Mouse (Mus musculus): ENCODE measurements around the gene Rec114. TPM values are rescaled to one million over a fixed set of nuclear protein-coding genes. Genes with fewer than 3 reads are reported as not detected.

The Rec114 gene
- total and polyA plus RNA-seq, 3 experiments, result 2.1 TPM; not detected in 2

GRCm38 (mm10) chr9:58707796-58708195 is 36.0 kb downstream of the Rec114 start:
- no peak for DNase-seq (ENCODE audit: low spot score)
- H3K4me3 ChIP-seq (ENCODE audit: low read depth, low read length), result no peak overlapping the region
- H3K4me1 ChIP-seq (ENCODE audit: insufficient read depth, low read depth, low read length), result 0 out of 2 replicates have a peak, but pooled peaks cover 3% of the 10 kb centered on the region
- H3K27me3 ChIP-seq (ENCODE audit: insufficient read depth, low read length), result peaks cover 25% of the 10 kb centered on the region
- TF ChIP-seq CTCF (IDR thresholded peaks at IDR 0.05; ENCODE audit: low read depth, low read length) (no peak), GATA1 (IDR thresholded peaks at IDR 0.05; ENCODE audit: borderline replicate concordance, low read length) (no peak), POLR2AphosphoS5 (IDR thresholded peaks at IDR 0.05; ENCODE audit: insufficient replicate concordance, low read depth, low read length) (no peak), TAL1 (conservative IDR thresholded peaks at IDR 0.05; ENCODE audit: low read depth, low read length) (no peak)
- no peaks in the 10 kb centered on the region for H3K9me3 ChIP-seq (replicated peaks)
- H3K36me3 ChIP-seq (replicated peaks), result no peaks in the 10 kb centered on the region
- ATAC-seq (ENCODE audit: extremely low read depth, insufficient number of reproducible peaks, low FRiP score, poor library complexity, severe bottlenecking), result no peak

- H3K9me3 ChIP-seq (replicated peaks), result no peaks in the 10 kb centered on the region
- 0 out of 2 replicates have a peak, but pooled peaks cover 3% of the 10 kb centered on the region for H3K4me1 ChIP-seq (ENCODE audit: insufficient read depth, low read depth, low read length)
- no peak overlapping the region for H3K4me3 ChIP-seq (ENCODE audit: low read depth, low read length)
- peaks cover 28% of the 10 kb centered on the region for H3K27me3 ChIP-seq (ENCODE audit: insufficient read depth, low read length)
- no peak for TF ChIP-seq TAL1 (conservative IDR thresholded peaks at IDR 0.05; ENCODE audit: low read depth, low read length)
- no peak for TF ChIP-seq GATA1 (IDR thresholded peaks at IDR 0.05; ENCODE audit: borderline replicate concordance, low read length)
- TF ChIP-seq POLR2AphosphoS5 (IDR thresholded peaks at IDR 0.05; ENCODE audit: insufficient replicate concordance, low read depth, low read length), result no peak
- no peak for TF ChIP-seq CTCF (IDR thresholded peaks at IDR 0.05; ENCODE audit: low read depth, low read length)
- no peak for TF ChIP-seq GATA2 (IDR thresholded peaks at IDR 0.05; ENCODE audit: borderline replicate concordance, low read depth, low read length)
- DNase-seq (ENCODE audit: low spot score), result no peak
- no peaks in the 10 kb centered on the region for H3K36me3 ChIP-seq (replicated peaks)
- no peak for ATAC-seq (ENCODE audit: extremely low read depth, insufficient number of reproducible peaks, low FRiP score, poor library complexity, severe bottlenecking)
Measured at GRCm38 (mm10) chr9:58706024-58706423, 37.7 kb downstream of the Rec114 start.

GRCm38 (mm10) chr9:58703766-58704165 is 40.0 kb downstream of the Rec114 start:
- ATAC-seq (ENCODE audit: extremely low read depth, insufficient number of reproducible peaks, low FRiP score, poor library complexity, severe bottlenecking) (no peak), DNase-seq (ENCODE audit: low spot score) (no peak)
- Histone ChIP-seq H3K4me1 (ENCODE audit: insufficient read depth, low read depth, low read length) (0 out of 2 replicates have a peak, but pooled peaks cover under 1% of the 10 kb centered on the region), H3K36me3 (replicated peaks) (no peaks in the 10 kb centered on the region), H3K9me3 (replicated peaks) (no peaks in the 10 kb centered on the region), H3K27me3 (ENCODE audit: insufficient read depth, low read length) (peaks cover 37% of the 10 kb centered on the region), H3K4me3 (ENCODE audit: low read depth, low read length) (no peak overlapping the region)
- TF ChIP-seq POLR2AphosphoS5 (IDR thresholded peaks at IDR 0.05; ENCODE audit: insufficient replicate concordance, low read depth, low read length), result no peak
- no peak for TF ChIP-seq CTCF (IDR thresholded peaks at IDR 0.05; ENCODE audit: low read depth, low read length)
- TF ChIP-seq GATA1 (IDR thresholded peaks at IDR 0.05; ENCODE audit: borderline replicate concordance, low read length), result no peak
- TF ChIP-seq GATA2 (IDR thresholded peaks at IDR 0.05; ENCODE audit: borderline replicate concordance, low read depth, low read length), result no peak

- no peak for DNase-seq (ENCODE audit: low spot score)
- TF ChIP-seq TAL1 (conservative IDR thresholded peaks at IDR 0.05; ENCODE audit: low read depth, low read length), result no peak
- TF ChIP-seq GATA1 (IDR thresholded peaks at IDR 0.05; ENCODE audit: borderline replicate concordance, low read length), result no peak
- TF ChIP-seq POLR2AphosphoS5 (IDR thresholded peaks at IDR 0.05; ENCODE audit: insufficient replicate concordance, low read depth, low read length), result no peak
- TF ChIP-seq CTCF (IDR thresholded peaks at IDR 0.05; ENCODE audit: low read depth, low read length), result no peak
- ATAC-seq (ENCODE audit: extremely low read depth, insufficient number of reproducible peaks, low FRiP score, poor library complexity, severe bottlenecking), result no peak
- Histone ChIP-seq H3K4me1 (ENCODE audit: insufficient read depth, low read depth, low read length) (no peaks in the 10 kb centered on the region), H3K36me3 (replicated peaks) (no peaks in the 10 kb centered on the region), H3K27me3 (ENCODE audit: insufficient read depth, low read length) (peaks cover 29% of the 10 kb centered on the region), H3K9me3 (replicated peaks) (no peaks in the 10 kb centered on the region), H3K4me3 (ENCODE audit: low read depth, low read length) (no peak overlapping the region)
Measured at GRCm38 (mm10) chr9:58701751-58702150, 42.0 kb downstream of the Rec114 start.

GRCm38 (mm10) chr9:58698486-58698885 is 45.3 kb downstream of the Rec114 start:
- H3K4me3 ChIP-seq (ENCODE audit: low read depth, low read length), result no peak overlapping the region
- H3K4me1 ChIP-seq (ENCODE audit: insufficient read depth, low read depth, low read length), result no peaks in the 10 kb centered on the region
- peaks cover 34% of the 10 kb centered on the region for H3K27me3 ChIP-seq (ENCODE audit: insufficient read depth, low read length)
- H3K9me3 ChIP-seq (replicated peaks), result peaks cover 3% of the 10 kb centered on the region; the same call in 1 of the 2 replicates
- H3K36me3 ChIP-seq (replicated peaks), result no peaks in the 10 kb centered on the region
- no peak for DNase-seq (ENCODE audit: low spot score)
- ATAC-seq (ENCODE audit: extremely low read depth, insufficient number of reproducible peaks, low FRiP score, poor library complexity, severe bottlenecking), result no peak
- TF ChIP-seq CTCF (IDR thresholded peaks at IDR 0.05; ENCODE audit: low read depth, low read length) (no peak), TAL1 (conservative IDR thresholded peaks at IDR 0.05; ENCODE audit: low read depth, low read length) (no peak), POLR2AphosphoS5 (IDR thresholded peaks at IDR 0.05; ENCODE audit: insufficient replicate concordance, low read depth, low read length) (no peak), GATA2 (IDR thresholded peaks at IDR 0.05; ENCODE audit: borderline replicate concordance, low read depth, low read length) (no peak), GATA1 (IDR thresholded peaks at IDR 0.05; ENCODE audit: borderline replicate concordance, low read length) (no peak)

GRCm38 (mm10) chr9:58691471-58691870 is 52.3 kb downstream of the Rec114 start:
- H3K36me3 ChIP-seq (replicated peaks), result no peaks in the 10 kb centered on the region
- H3K4me1 ChIP-seq (ENCODE audit: insufficient read depth, low read depth, low read length), result peaks cover 9% of the 10 kb centered on the region
- peaks cover 44% of the 10 kb centered on the region for H3K27me3 ChIP-seq (ENCODE audit: insufficient read depth, low read length)
- DNase-seq (ENCODE audit: low spot score) (no peak), ATAC-seq (ENCODE audit: extremely low read depth, insufficient number of reproducible peaks, low FRiP score, poor library complexity, severe bottlenecking) (no peak)
- H3K4me3 ChIP-seq (ENCODE audit: low read depth, low read length), result no peak overlapping the region
- TF ChIP-seq CTCF (IDR thresholded peaks at IDR 0.05; ENCODE audit: low read depth, low read length) (no peak), GATA1 (IDR thresholded peaks at IDR 0.05; ENCODE audit: borderline replicate concordance, low read length) (no peak), GATA2 (IDR thresholded peaks at IDR 0.05; ENCODE audit: borderline replicate concordance, low read depth, low read length) (no peak), POLR2AphosphoS5 (IDR thresholded peaks at IDR 0.05; ENCODE audit: insufficient replicate concordance, low read depth, low read length) (no peak), TAL1 (conservative IDR thresholded peaks at IDR 0.05; ENCODE audit: low read depth, low read length) (no peak)
- peaks cover 3% of the 10 kb centered on the region; the same call in 1 of the 2 replicates for H3K9me3 ChIP-seq (replicated peaks)

Measured in G1E (cell line).